Mouse (Mus musculus) CH12.LX (cell line): ENCODE measurements around the gene Tfr2. TPM values are rescaled to one million over a fixed set of nuclear protein-coding genes. Genes with fewer than 3 reads are reported as not detected.
A peak's percentile ranks its signal among the peaks of the same experiment; 100 is the strongest.

ENCODE experiments used
- DNase-seq: peaks from one replicate; pipeline ENCODE4 v3.0.0-alpha.2; 2013; ENCODE audit errors: extremely low read depth
- H3K27ac ChIP-seq: 2 replicates; pipeline ENCODE4 v1.5.1; 2012; ENCODE audit warnings: low read depth, mild to moderate bottlenecking, control low read depth, moderate library complexity; ENCODE audit not compliant: insufficient read depth
- H3K27me3 ChIP-seq: replicated peaks from 2 replicates; pipeline ENCODE3; 2012; ENCODE audit warnings: inconsistent platforms
- H3K36me3 ChIP-seq, 2 experiments: replicated peaks in 1 of 2; 2 replicates each; pipeline versions ENCODE3 to v1.6.1; 2012; ENCODE audit warnings: inconsistent platforms in 1 of 2, low read length in 1 of 2, mild to moderate bottlenecking in 1 of 2, mixed read lengths in 1 of 2, moderate library complexity in 1 of 2; ENCODE audit not compliant: control insufficient read depth in 1 of 2, insufficient read depth in 1 of 2
- H3K4me1 ChIP-seq, 2 experiments: 2 replicates each; pipeline ENCODE4 v1.6.1; 2012; ENCODE audit warnings: inconsistent platforms in 1 of 2, moderate library complexity in 1 of 2; ENCODE audit not compliant: insufficient read depth in 2 of 2, control insufficient read depth in 1 of 2
- H3K4me2 ChIP-seq: 2 replicates; pipeline ENCODE4 v1.6.1; 2012; ENCODE audit warnings: low read depth, mild to moderate bottlenecking, control low read depth; ENCODE audit not compliant: poor library complexity, insufficient read depth, severe bottlenecking
- H3K4me3 ChIP-seq, 3 experiments: fragments of 150-350 bp in 1 of 3; sonication (generic) in 1 of 3; replicated peaks in 1 of 3; 2 replicates each; pipeline versions ENCODE3 to v1.5.1; 2011 to 2012; ENCODE audit warnings: low read depth in 2 of 3, low read length in 2 of 3, mild to moderate bottlenecking in 2 of 3, moderate library complexity in 2 of 3, control low read depth in 1 of 3, improper control_type of control experiment in 1 of 3, inconsistent platforms in 1 of 3, mixed read lengths in 1 of 3; ENCODE audit not compliant: poor library complexity in 1 of 3
- H3K79me2 ChIP-seq: replicated peaks from 2 replicates; pipeline ENCODE4 v1.6.1; 2012; ENCODE audit warnings: mild to moderate bottlenecking, moderate library complexity; ENCODE audit not compliant: control insufficient read depth, poor library complexity, insufficient read depth, severe bottlenecking; ENCODE audit errors: extremely low read depth
- H3K9ac ChIP-seq: 2 replicates; pipeline ENCODE4 v1.6.1; 2012; ENCODE audit warnings: low read depth, mild to moderate bottlenecking, control low read depth, moderate library complexity; ENCODE audit not compliant: insufficient read depth
- H3K9me3 ChIP-seq: replicated peaks from 2 replicates; pipeline ENCODE3; 2012; ENCODE audit warnings: low read length, inconsistent platforms, mixed read lengths
- BHLHE40 ChIP-seq: IDR thresholded peaks from 2 replicates; pipeline ENCODE4 v1.6.1; 2011; ENCODE audit warnings: mild to moderate bottlenecking, low read depth, low read length, improper control_type of control experiment
- CHD1 ChIP-seq: IDR thresholded peaks from 2 replicates; pipeline ENCODE4 v1.6.1; 2012; ENCODE audit warnings: low read depth, low read length, improper control_type of control experiment, inconsistent platforms
- CHD2 ChIP-seq: IDR thresholded peaks from 2 replicates; pipeline ENCODE4 v1.6.1; 2011; ENCODE audit warnings: low read length, improper control_type of control experiment
- CTCF ChIP-seq, 2 experiments: IDR thresholded peaks in 1 of 2; conservative IDR thresholded peaks in 1 of 2; 2 replicates each; pipeline ENCODE4 v1.5.1; 2011 to 2012; ENCODE audit warnings: low read depth in 2 of 2, low read length in 2 of 2, improper control_type of control experiment in 1 of 2, inconsistent platforms in 1 of 2, mild to moderate bottlenecking in 1 of 2, moderate library complexity in 1 of 2
- E2F4 ChIP-seq: IDR thresholded peaks from 2 replicates; pipeline ENCODE4 v1.6.1; 2011; ENCODE audit warnings: low read depth, low read length, improper control_type of control experiment; ENCODE audit not compliant: insufficient replicate concordance
- EP300 ChIP-seq: IDR thresholded peaks from 2 replicates; pipeline ENCODE4 v1.6.1; 2011; ENCODE audit warnings: low read length, improper control_type of control experiment
- HCFC1 ChIP-seq: IDR thresholded peaks from 2 replicates; pipeline ENCODE4 v1.6.1; 2012; ENCODE audit warnings: low read depth, mild to moderate bottlenecking, inconsistent platforms, low read length, improper control_type of control experiment
- IRF4 ChIP-seq: IDR thresholded peaks from 2 replicates; pipeline ENCODE4 v1.6.1; 2014; ENCODE audit warnings: low read depth, mild to moderate bottlenecking, inconsistent platforms, low read length, improper control_type of control experiment
- JUND ChIP-seq: conservative IDR thresholded peaks from 2 replicates; pipeline ENCODE4 v1.6.1; 2011; ENCODE audit warnings: low read depth, low read length, improper control_type of control experiment
- KAT2A ChIP-seq: IDR thresholded peaks from 2 replicates; pipeline ENCODE4 v1.6.1; 2012; ENCODE audit warnings: low read length, improper control_type of control experiment, inconsistent platforms; ENCODE audit not compliant: insufficient replicate concordance
- MAX ChIP-seq: IDR thresholded peaks from 2 replicates; pipeline ENCODE4 v1.6.1; 2011; ENCODE audit warnings: low read length, improper control_type of control experiment
- MAZ ChIP-seq: IDR thresholded peaks from 2 replicates; pipeline ENCODE4 v1.6.1; 2012; ENCODE audit warnings: low read depth, mild to moderate bottlenecking, inconsistent platforms, low read length, improper control_type of control experiment, moderate library complexity
- MEF2A ChIP-seq: IDR thresholded peaks from 2 replicates; pipeline ENCODE4 v1.6.1; 2014; ENCODE audit warnings: low read depth, mild to moderate bottlenecking, inconsistent platforms, low read length, improper control_type of control experiment, borderline replicate concordance
- MXI1 ChIP-seq: IDR thresholded peaks from 2 replicates; pipeline ENCODE4 v1.6.1; 2011; ENCODE audit warnings: mild to moderate bottlenecking, low read depth, low read length, improper control_type of control experiment
- NELFE ChIP-seq: IDR thresholded peaks from 2 replicates; pipeline ENCODE4 v1.6.1; 2011; ENCODE audit warnings: low read depth, low read length, improper control_type of control experiment
- NRF1 ChIP-seq: IDR thresholded peaks from 2 replicates; pipeline ENCODE4 v1.6.1; 2014; ENCODE audit warnings: low read depth, mild to moderate bottlenecking, inconsistent platforms, low read length, improper control_type of control experiment, moderate library complexity
- PAX5 ChIP-seq: IDR thresholded peaks from 2 replicates; pipeline ENCODE4 v1.6.1; 2012; ENCODE audit warnings: low read length, inconsistent platforms, mixed read lengths
- POLR2A ChIP-seq: IDR thresholded peaks from 2 replicates; pipeline ENCODE4 v1.6.1; 2011; ENCODE audit warnings: low read depth, mild to moderate bottlenecking, improper control_type of control experiment, low read length
- POLR2AphosphoS2 ChIP-seq: IDR thresholded peaks from 2 replicates; pipeline ENCODE4 v1.6.1; 2011; ENCODE audit warnings: low read depth, low read length, improper control_type of control experiment
- RAD21 ChIP-seq: IDR thresholded peaks from 2 replicates; pipeline ENCODE4 v1.6.1; 2011; ENCODE audit warnings: low read depth, mild to moderate bottlenecking, low read length, improper control_type of control experiment, moderate library complexity
- RCOR1 ChIP-seq: conservative IDR thresholded peaks from 2 replicates; pipeline ENCODE4 v1.6.1; 2012; ENCODE audit warnings: low read depth, mild to moderate bottlenecking, inconsistent platforms, low read length, improper control_type of control experiment
- SIN3A ChIP-seq: IDR thresholded peaks from 2 replicates; pipeline ENCODE4 v1.6.1; 2012; ENCODE audit warnings: low read length, improper control_type of control experiment, inconsistent platforms
- TBP ChIP-seq: conservative IDR thresholded peaks from 2 replicates; pipeline ENCODE4 v1.6.1; 2011; ENCODE audit warnings: low read depth, low read length, improper control_type of control experiment
- TCF12 ChIP-seq: IDR thresholded peaks from 2 replicates; pipeline ENCODE4 v1.6.1; 2014; ENCODE audit warnings: low read depth, mild to moderate bottlenecking, inconsistent platforms, low read length, improper control_type of control experiment
- UBTF ChIP-seq: IDR thresholded peaks from 2 replicates; pipeline ENCODE4 v1.6.1; 2012; ENCODE audit warnings: low read depth, mild to moderate bottlenecking, inconsistent platforms, low read length, improper control_type of control experiment, moderate library complexity
- USF1 ChIP-seq: IDR thresholded peaks from 2 replicates; pipeline ENCODE4 v1.6.1; 2014; ENCODE audit warnings: low read depth, mild to moderate bottlenecking, inconsistent platforms, low read length, improper control_type of control experiment
- ZMIZ1 ChIP-seq: IDR thresholded peaks from 2 replicates; pipeline ENCODE4 v1.6.1; 2012; ENCODE audit warnings: low read depth, mild to moderate bottlenecking, inconsistent platforms, low read length, improper control_type of control experiment
- dilution Hi-C: fragments of 300-500 bp; cut with MboI; formaldehyde crosslinking; loops from 2 replicates; pipeline ENCODE4 v1.14.3; 2020; ENCODE audit warnings: low sequenced_read_pairs; ENCODE audit not compliant: extremely low pct_unique_long_range_greater_than_20kb, extremely low pct_ligation_motif_present
- in situ Hi-C: fragments of 300-500 bp; cut with MboI; formaldehyde crosslinking; loops from 3 replicates; pipeline ENCODE4 v1.14.3; 2019; ENCODE audit warnings: low sequenced_read_pairs, low pct_ligation_motif_present, low pct_unique_long_range_greater_than_20kb, mixed read lengths
- polyA plus RNA-seq: library from polyadenylated mRNA; unstranded; fragments of >175 nt; gene quantifications from 2 replicates; pipeline ENCODE4 v1.2.1, GENCODE M21; 2012; ENCODE audit warnings: low read depth; ENCODE audit not compliant: insufficient read length
- total RNA-seq, 2 experiments: library from RNA; depleted of rRNA; stranded (reverse); fragments of 300-350 nt in 1 of 2; fragments of >200 nt in 1 of 2; gene quantifications; 2 replicates each; pipeline ENCODE4 v1.2.3; 2012 to 2014

The Tfr2 gene
- total and polyA plus RNA-seq, 3 experiments: 0.67 to 2.2 (median 2.2) TPM

GRCm38 (mm10) chr5:137568223-137568798, 1.3 kb upstream of the Tfr2 start:
- H3K27ac ChIP-seq: no peak overlapping the region
- no peak for DNase-seq
- no peaks in the 10 kb centered on the region for H3K9me3 ChIP-seq
- no peak overlapping the region for H3K4me3 ChIP-seq
- in situ Hi-C loops: loop anchor here (5.0 kb wide), 1 partner anchor 36 kb away; the partner anchor contains the start of genes Epo and Gnb2
- TF ChIP-seq E2F4: no peak
- TF ChIP-seq UBTF: no peak
- TF ChIP-seq ZMIZ1: no peak
- TF ChIP-seq HCFC1: no peak
- no peak for TF ChIP-seq EP300
- no peak for TF ChIP-seq RCOR1
- no peak for TF ChIP-seq USF1
- TF ChIP-seq RAD21: no peak
- TF ChIP-seq PAX5: no peak
- TF ChIP-seq JUND: no peak
- TF ChIP-seq SIN3A: no peak
- no peak for TF ChIP-seq CTCF (conservative IDR thresholded peaks at IDR 0.05 in 1 of 2, IDR thresholded peaks at IDR 0.05 in 1 of 2; ENCODE audit: low read depth in 2 of 2, low read length in 2 of 2)
- no peak for TF ChIP-seq MEF2A
- TF ChIP-seq POLR2A: no peak
- TF ChIP-seq CHD1: no peak
- no peak for TF ChIP-seq MXI1
- no peak for TF ChIP-seq MAX
- no peak for TF ChIP-seq POLR2AphosphoS2
- no peak for TF ChIP-seq KAT2A
- H3K27me3 ChIP-seq: peaks cover 4% of the 10 kb centered on the region
- no peak overlapping the region for H3K4me2 ChIP-seq
- dilution Hi-C loops: no loop called here
- H3K36me3 ChIP-seq: no peaks in the 10 kb centered on the region
- peaks cover 2 to 26% of the 10 kb centered on the region in 2 experiments for H3K4me1 ChIP-seq
- no peak overlapping the region for H3K9ac ChIP-seq
- no peaks in the 10 kb centered on the region for H3K79me2 ChIP-seq

GRCm38 (mm10) chr5:137569031-137569430, 609 bp upstream of the Tfr2 start:
- TF ChIP-seq NRF1 (no peak), CHD2 (no peak), NELFE (no peak), RAD21 (no peak), CHD1 (no peak), TCF12 (no peak), IRF4 (no peak), TBP (no peak), SIN3A (no peak), E2F4 (no peak), PAX5 (no peak), RCOR1 (no peak), HCFC1 (no peak), MAZ (no peak), ZMIZ1 (no peak), UBTF (no peak), USF1 (no peak), CTCF (conservative IDR thresholded peaks at IDR 0.05 in 1 of 2, IDR thresholded peaks at IDR 0.05 in 1 of 2; ENCODE audit: low read depth in 2 of 2, low read length in 2 of 2) (no peak), BHLHE40 (no peak)
- Histone ChIP-seq H3K27ac (no peak overlapping the region), H3K4me1 (peaks cover 2 to 26% of the 10 kb centered on the region in 2 experiments), H3K36me3 (no peaks in the 10 kb centered on the region), H3K4me2 (peak overlapping the region; percentile 70), H3K27me3 (peaks cover 6% of the 10 kb centered on the region), H3K9me3 (no peaks in the 10 kb centered on the region), H3K4me3 (peak overlapping the region; percentile 1 to 45 (median 29)), H3K9ac (no peak overlapping the region), H3K79me2 (no peaks in the 10 kb centered on the region)
- in situ Hi-C loops (loop anchor here (5.0 kb wide), 1 partner anchor 37 kb away; the partner anchor contains the start of genes Epo and Gnb2), dilution Hi-C loops (no loop called here)
- DNase-seq: peak; percentile 54
